Mouse (Mus musculus) NIH3T3 (cell line): ENCODE results near the gene Pygo1.

ENCODE experiments used
- DNase-seq: peaks from one replicate; pipeline ENCODE4 v3.0.0-alpha.2; 2012; ENCODE audit warnings: low read depth

Pygo1 gene

GRCm38 (mm10) chr9:72936301-72936700 lies 10.9 kb downstream of the Pygo1 start:
- no peak for DNase-seq

DNA sequence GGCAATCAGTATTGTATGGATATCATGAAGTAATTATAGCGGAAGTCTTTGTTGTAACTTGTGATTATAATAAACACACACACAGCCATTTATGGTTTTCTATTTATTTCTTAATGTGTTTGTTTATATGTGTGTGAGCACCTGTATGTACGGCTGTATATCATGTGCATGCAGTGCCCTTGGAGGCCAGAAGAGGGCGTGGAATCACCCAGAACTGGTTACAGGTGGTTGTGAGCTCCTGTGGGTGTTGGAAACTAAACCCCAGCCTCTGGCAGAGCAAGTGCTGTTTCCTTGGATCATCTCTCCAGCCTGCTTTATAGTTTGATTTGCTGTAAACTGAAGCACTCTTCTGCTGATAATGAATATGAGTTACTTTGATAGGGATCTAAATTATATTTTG lies 18.0 kb downstream of the Pygo1 start:
- no peak for DNase-seq

DNA sequence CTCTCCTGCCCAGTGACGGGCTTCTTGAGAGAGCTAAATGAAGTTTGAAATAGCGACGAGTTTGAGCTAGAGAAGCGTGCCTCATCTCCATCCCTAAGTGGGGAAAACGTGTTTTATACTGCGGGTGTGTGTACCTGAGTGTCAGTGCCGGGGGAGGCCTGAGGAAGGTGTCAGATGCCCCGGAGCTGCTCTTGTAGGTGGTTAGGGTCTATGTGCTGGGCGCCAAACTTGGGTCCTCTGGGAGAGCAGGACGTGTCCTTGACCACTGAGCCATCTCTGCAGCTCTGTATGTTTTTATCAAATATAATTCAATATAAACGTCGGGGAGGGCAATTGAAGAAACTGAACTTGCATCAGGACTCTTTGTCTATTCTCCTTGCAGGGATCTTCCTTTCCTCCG lies 18.8 kb downstream of the Pygo1 start:
- no peak for DNase-seq

DNA sequence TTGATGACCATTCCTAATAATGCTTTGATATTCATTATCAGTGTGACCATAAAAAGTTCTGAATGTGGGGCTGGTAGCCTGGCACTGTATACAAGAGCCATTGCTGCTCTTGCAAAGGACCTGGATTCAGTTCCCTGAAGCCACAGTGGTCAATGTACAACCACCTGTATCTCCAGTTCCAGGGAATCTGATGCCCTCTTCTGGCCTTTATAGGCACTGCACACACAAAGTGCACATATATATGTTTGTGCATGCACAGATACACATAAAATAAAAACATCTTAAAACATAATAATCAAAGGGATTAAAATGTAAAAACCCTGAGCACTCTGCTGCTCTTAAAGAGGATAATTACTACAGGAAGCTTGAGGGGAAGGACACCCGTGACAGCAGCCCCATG lies 21.6 kb downstream of the Pygo1 start:
- DNase-seq: no peak

GRCm38 (mm10) chr9:72949572-72949971 lies 24.1 kb downstream of the Pygo1 start:
- DNase-seq: no peak

DNA sequence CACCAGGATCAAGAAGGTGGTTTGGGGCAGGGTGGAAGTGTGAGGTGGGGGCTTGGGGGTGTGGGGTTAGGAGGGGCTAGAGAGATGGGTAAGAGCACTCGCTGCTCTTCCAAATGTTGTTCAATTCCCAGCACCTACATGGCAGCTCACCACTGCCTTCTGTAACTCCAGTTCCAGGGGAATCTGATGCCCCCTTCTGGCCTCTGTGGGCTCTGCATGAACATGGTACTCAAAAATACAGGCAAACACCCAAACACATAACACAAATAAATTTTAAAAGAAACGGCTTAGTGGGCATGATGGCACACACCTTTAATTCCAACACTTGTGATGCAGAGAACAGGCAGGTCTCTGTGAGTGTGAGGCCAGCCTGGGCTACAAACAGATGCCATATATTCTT lies 29.3 kb downstream of the Pygo1 start:
- DNase-seq: peak; percentile 48

DNA sequence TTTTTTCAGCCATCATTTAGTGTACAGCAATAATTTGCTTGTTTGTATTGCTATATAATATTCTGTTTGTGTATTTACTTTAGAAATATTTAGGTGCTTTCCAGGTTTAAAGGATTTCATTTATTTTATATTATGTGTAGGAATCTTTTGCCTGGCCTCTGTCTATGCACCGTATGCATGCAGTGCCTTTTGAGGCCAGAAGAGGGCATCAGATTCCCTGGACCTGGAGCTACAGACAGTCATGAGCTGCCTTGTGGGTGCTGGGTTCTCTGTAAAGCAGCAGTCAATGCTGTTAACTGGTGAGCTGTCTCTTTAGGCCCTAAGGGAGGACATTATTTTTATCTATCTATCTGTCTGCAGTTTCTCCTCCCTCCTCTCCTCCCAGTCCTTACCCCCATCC lies 30.1 kb downstream of the Pygo1 start:
- DNase-seq: peak; percentile 65

DNA sequence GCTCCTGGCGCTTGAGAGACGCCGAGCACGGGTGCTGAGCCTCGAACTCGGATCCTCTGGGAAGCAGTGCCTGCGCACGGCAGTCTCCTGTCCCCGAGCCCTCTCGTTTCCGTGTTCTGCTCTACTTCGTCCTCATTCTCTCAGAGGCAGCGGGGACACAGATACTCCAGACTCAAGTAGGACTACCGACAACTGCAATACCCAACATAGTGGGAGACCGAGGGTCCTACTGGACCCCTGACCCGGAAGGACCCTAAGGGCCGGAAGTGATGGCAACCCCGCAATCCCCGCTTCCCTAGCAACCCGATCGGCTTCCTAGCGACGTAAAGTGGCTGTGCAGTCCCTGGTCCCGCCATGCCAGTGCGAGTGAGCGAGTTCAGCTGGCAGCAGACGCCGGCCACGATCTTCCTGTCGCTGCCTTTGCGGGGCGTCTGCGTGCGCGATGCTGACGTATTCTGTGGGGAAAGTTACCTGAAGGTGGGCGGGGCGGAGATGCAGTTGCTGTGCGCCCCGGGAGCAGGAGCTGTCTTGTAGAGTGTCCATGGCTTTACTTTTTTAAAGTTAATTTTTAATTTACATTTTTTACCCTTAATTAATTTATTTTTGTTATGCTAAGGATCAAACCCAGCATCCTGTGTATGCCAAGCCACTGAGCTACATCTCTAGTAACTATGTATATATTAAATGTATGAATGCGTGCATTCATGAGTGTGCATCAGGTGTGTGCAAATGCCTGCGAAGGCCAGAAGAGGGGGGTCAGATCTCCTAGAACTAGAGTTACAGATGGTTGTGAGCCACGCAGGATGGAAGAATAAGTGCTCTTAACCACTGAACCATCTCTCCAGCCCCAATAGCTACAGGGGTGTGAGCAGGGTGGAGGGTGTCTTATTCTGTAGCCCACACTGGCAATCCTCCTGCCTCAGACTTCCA lies 33.3 kb downstream of the Pygo1 start, which contains the start of the genes Dyx1c1 and Gm44503:
Gene Dyx1c1, plus strand, starts transcription at position 265 of the 930 bp plus-strand sequence.
Gene Gm44503, plus strand, starts transcription at position 332 of the 930 bp plus-strand sequence.
- DNase-seq: no peak

DNA sequence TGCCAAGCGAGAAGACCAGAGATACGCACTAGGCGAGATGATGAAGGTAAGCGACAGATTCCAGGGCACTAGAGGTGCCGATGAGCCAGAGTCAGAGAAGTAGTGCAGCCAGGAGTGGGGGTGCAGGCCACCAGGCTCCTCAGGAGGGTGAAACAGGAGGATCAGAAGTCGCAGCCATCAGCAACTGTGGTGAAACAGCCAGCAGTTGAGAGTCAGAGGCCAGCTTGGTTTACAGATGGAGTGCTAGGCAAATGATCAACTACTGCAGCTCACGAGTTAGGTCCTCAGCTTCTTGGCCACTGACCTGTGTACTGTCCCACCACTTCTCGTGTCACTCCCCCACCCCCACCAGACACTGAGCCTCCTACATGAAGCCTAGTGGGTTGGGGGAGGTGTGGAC lies 35.9 kb downstream of the Pygo1 start:
- no peak for DNase-seq

- no peak for DNase-seq
Measured at GRCm38 (mm10) chr9:72961959-72962358, 36.5 kb downstream of the Pygo1 start.

DNA sequence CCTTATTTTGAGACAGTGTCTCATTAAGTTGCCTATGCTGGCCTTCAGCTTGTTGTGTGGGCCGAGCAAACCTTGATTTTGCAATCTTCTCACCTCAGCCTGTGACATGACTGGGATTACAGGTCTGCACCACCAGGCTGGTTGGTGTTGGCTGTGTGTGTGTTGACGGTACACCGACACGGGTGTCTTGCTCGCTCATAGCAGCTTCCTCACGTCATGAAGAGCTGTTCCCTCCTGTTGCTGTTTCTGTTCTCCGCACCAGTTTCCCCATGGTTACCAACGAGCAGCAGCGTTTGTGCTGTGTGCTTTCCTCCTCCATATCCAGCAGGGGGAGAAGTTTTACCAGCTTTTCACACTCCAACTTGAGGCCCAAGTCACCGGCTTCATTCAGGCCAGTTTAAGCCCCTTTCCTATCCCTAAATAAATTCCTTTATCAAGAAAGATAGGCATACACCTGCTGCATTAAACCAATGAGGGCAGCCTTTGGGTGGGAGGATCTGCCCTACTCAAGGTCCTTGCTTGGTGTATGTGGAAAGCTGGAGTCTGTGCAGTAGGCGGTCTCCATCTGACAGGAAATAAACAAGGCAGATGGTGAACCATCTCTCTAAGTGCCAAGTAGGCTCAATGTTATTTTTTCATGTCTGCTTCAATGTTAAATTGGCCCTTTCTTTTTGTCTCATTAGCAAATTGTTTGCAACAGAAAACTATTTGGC lies 43.1 kb downstream of the Pygo1 start:
- peak; percentile 62 for DNase-seq

GRCm38 (mm10) chr9:72969874-72970273 lies 44.4 kb downstream of the Pygo1 start:
- DNase-seq: no peak

- no peak for DNase-seq
Measured at GRCm38 (mm10) chr9:72972435-72972834, 47.0 kb downstream of the Pygo1 start.

DNA sequence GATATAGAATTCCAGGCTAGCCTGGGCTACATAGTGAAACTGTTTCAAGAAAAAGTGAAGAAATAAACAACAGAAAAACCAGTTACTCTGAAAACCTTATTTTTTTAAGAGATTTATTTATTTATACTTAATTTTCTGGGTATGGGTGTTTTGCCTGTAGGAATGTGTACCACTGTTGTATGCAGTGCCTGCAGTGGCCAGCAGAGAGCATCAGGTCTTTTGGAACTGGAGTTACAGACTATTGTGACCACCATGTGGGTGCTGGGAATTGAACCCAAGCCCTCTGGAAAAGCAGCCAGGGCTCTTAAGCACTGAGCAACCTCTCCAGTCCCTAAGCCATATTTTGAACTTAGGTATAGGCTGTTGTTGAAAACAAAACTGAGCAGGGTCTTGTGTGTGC lies 47.5 kb downstream of the Pygo1 start:
- no peak for DNase-seq

DNA sequence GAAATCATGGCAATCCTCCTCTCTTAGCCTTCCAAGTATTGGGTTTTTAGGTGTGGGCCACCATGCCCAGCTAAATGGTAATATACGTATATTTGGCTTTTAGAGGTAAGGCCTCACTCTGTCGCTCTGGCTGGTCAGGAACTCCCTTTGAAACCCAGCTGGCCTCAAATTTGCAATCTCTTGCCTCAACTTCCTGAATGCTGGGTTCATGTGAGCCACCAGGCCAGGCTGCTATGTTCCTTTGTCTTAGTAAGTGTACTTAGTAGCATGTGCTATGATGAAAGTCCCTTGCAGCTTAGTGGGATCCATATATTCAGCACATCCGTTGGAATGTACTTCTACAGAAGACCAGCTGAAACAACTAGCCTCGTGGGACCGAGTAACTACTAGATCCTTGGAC lies 49.3 kb downstream of the Pygo1 start:
- no peak for DNase-seq

- no peak for DNase-seq
Measured at GRCm38 (mm10) chr9:72975242-72975641, 49.8 kb downstream of the Pygo1 start.

- DNase-seq: no peak
Measured at GRCm38 (mm10) chr9:72983066-72983465, 57.6 kb downstream of the Pygo1 start.

DNA sequence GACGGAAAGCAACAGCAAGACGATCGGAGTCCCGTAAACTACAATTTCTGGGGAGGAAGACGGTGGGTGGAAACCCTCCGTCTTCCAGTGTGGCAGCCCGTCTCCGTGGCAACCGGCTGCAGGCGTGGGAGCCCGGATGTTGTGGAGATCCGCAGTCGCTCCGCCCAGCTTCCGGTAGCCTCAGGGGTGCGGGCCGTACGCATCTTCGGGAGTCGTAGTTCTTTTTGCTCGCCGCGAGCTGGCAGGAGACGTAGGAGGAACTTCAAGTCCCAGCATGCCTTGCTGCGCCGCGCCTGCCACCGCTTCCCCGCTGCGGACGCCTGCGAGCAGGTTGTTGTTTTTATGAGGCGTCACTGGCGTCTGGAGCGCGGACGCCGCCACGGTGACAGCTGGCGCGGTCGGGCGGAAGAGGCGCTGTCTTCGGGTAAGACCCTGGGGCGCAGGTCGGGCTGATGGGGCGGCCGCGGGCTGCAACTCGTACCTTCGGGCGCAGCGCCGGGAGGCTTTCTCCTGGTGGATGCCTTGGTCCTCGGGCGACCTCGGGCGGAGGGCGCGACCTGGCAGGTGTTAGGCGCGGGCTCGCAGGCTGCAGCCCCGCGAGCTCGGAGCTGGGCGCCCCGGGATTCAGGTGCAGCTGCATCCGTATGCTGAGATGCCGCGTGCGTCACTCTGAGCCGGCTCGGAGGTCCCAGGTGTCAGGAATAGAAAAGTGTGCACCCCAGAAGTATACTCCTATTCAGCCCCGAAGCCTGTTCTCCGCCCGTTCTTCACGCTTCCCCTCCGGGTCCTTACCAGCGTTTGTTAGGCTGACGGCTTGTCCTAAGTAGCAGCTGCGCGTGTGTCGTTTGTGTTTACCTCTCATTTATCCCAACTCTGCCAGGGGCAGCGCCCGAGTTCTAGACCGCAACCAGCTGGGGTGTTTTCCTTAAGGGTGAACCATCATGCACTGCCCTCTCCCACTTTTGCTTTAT lies 60.1 kb downstream of the Pygo1 start, which contains the start of the genes Ccpg1os and Ccpg1:
Gene Ccpg1os, minus strand, starts transcription at position 133 of the 971 bp plus-strand sequence.
Gene Ccpg1, plus strand, starts transcription at position 180 of the 971 bp plus-strand sequence.
- DNase-seq: peak; percentile 96

- DNase-seq: no peak
Measured at GRCm38 (mm10) chr9:72987703-72988102, 62.3 kb downstream of the Pygo1 start.

DNA sequence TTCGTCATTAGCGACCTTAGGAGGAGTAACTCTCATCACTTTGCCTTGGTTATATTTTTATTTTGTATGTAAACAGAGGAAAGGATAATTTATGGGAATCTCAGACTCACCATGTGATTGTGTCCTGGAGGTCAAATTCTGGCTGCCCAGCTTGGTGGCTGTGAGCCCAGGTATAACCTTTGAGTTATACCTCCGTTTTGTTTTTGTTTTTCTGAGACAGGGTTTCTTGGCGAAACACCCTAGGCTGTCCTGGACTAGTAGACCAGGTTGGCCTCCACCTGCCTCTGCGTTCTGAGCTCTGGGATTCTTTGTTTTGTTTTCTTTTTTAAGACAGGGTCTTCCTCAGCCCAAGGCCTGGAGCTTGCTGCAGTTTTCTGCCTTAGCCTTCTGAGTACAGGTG lies 63.3 kb downstream of the Pygo1 start:
- DNase-seq: no peak

- DNase-seq: no peak
Measured at GRCm38 (mm10) chr9:72991420-72991819, 66.0 kb downstream of the Pygo1 start.

- no peak for DNase-seq
Measured at GRCm38 (mm10) chr9:72992576-72992975, 67.1 kb downstream of the Pygo1 start.
